Mouse (Mus musculus): ENCODE results near the gene Znhit2.

Znhit2 gene

DNA sequence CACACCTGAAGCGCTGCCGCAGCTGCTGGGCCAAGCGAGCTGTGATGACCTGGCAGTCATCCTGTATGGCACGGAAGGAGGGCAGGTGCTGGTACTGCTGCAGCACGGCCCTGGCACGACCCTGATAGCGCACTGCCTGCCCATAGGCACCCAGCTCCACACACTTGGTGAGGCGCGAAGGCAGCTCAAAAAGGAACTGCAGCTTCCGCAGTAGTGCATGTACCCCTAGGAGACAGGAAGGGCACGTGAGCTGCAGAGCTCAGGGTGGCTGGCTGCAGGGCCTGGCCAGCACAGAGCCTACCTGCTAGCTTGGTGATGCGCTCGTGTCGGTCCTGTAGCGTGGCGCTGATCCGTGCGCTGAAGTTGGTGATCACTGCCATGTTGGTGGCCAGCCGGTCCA, 10.3 kb downstream of the Znhit2 start:
- DNase-seq (ENCODE audit: low spot score in 2 of 2), result no peak

GRCm38 (mm10) chr19:6073889-6074288, 12.9 kb downstream of the Znhit2 start:
- no peak for DNase-seq (ENCODE audit: low spot score in 2 of 2)

DNA sequence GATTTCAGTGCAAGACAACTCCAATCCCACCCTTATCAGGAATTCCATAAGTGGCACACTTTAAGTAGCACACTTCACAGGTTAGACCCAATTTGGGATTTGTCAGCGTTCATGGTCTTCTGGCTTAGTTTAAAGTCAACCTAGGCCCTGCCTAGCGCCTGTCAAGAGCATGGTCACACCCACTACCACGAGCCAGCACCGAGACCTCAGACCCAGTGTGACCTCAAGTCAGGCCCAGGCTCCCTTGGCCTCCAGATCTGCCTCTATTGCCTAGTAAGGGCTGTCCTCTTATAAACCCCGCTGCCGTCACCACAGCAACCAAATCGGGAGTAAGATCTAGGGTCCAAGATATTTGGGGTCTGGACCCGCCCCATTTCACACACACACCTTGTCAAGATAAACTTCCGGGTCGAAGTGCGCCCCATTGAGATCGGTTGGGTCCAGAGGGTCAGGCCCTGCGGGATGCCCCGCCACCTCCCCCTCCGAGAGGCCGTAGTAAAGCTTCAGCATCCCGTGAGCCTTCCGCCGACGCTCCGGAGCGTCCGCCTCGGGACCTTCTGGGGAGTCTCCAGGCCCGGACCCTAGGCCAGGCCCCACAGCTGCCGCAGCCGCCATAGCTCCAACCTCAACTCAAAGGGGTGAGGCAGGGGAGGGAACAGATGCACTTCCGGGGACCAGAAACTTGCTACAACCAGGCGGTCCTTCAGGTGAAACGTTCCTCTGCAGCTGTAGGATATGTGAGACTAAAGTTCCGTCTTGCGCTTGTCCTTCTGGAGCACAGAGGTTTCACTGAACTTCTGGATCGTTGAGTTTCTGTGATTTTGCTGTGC, 15.8 kb downstream of the Znhit2 start, which contains the start of gene Vps51:
Gene Vps51, minus strand, starts transcription at position 668 of the 830 bp plus-strand sequence.
- peak; percentile 82 to 87 for DNase-seq (ENCODE audit: low spot score in 2 of 2)

GRCm38 (mm10) chr19:6079983-6080480, 19.0 kb downstream of the Znhit2 start, which contains the start of gene Tmem262:
TSS of gene Tmem262 (plus strand) at chr19:6080033.
- DNase-seq (ENCODE audit: low spot score in 2 of 2), result no peak

DNA sequence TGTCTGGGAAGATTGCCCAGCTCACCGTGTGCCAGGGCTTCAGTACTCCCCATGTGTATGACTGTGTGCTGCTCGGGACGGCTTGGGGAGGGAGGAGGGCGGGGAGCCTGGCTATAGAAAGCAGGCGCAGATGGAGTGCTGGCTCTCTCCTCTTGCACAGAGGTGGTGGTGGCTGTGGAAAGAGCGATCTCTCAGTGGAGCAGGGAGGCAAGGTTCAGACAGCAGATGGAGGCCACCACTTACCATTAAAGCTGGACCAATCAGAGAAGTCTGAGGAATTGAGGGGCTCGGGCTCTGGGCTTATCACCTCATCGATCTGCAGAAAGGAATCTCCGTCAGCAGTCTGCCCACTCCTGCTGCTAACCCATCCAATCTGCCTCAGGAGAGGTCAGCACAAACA, 21.2 kb downstream of the Znhit2 start, which contains the start of gene Gm28374:
Gene Gm28374, minus strand, starts transcription at position 101 of the 400 bp plus-strand sequence.
- no peak for DNase-seq (ENCODE audit: low spot score in 2 of 2)

GRCm38 (mm10) chr19:6084478-6085248, 23.7 kb downstream of the Znhit2 start, which contains the start of the genes Zfpl1 and Cdca5:
TSS of gene Zfpl1 (minus strand) at chr19:6084956.
TSS of gene Cdca5 (plus strand) at chr19:6084983.
- DNase-seq (ENCODE audit: low spot score in 2 of 2), result peak; percentile 94 to 96

GRCm38 (mm10) chr19:6085417-6085879, 24.5 kb downstream of the Znhit2 start:
- DNase-seq (ENCODE audit: low spot score in 2 of 2), result peak; percentile 49 to 57

DNA sequence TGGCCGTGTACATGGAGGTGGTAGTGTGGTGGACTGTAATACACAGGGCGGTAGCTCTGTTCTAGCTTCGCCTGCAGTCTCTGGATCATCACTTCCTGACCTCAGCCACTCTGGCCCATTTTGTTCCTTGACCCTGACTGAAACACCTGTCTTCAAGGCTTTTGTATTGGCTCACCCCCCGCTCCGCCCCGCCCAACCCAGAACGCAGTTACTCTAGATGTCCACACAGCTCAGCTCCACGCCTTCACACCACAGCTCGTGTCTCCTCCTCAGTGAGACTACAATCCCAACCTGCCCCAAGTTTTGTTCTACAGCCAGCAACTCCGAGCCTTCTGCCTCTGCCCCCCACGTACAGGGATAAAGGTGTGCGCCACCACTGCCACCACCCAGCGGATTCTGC, 27.8 kb downstream of the Znhit2 start:
- no peak for DNase-seq (ENCODE audit: low spot score in 2 of 2)

- no peak for DNase-seq (ENCODE audit: low spot score in 2 of 2)
Observed at GRCm38 (mm10) chr19:6094119-6094518, 33.1 kb downstream of the Znhit2 start, which contains the start of gene AC131692.1. TSS of gene AC131692.1 (plus strand) at chr19:6094419.

GRCm38 (mm10) chr19:6097847-6098246, 36.9 kb downstream of the Znhit2 start:
- DNase-seq (ENCODE audit: low spot score in 2 of 2), result no peak

DNA sequence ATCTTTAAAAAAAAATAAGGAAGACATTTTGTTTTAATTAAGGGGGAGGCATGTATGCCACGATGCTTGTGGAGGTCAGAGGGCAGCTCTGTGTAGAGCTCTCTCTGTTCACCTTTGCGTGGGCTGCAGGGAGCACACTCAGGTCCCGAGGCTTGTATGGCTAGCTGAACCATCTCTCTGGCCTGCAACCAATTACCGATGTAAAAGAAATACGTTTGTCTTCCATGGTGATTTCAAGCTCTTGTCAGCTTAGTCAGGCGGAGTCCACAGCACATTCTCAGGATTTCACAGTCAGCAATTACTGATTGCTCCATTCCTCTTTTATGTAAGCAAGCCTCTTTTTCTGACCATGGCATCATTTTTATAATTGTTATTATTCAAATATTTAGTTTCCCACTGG, 40.2 kb downstream of the Znhit2 start:
- DNase-seq (ENCODE audit: low spot score in 2 of 2), result no peak

DNA sequence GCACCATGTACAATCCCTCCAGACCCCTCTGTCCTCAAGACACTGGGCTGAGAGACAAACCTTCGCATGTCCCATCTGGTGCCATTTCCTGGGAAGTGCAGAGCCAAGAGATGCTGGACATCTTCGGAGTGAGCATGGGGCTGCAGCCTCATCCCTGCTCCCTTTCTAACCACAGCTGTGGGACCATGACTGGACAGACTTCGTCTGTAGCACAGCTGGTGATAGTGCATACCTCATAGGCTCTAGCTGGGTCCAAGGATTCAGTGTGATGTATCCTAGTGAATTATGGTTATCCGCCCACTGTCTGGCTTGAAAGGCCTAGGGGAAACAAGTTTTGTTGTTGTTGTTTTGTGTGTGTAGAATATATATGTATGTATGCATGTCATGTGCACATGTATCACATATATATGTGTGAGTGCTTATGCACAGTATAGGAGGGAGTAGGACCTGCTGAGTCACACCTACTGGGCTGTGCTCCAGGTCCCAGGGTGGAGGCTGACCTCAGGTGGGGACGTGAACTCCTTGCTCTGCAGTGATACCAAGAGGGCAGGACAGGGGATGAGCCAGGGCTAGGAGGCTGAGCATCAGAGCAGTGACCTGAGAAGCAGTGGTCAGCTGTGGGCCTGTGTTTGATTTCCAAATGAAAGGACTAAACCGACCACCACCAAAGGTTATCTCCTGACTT, 41.3 kb downstream of the Znhit2 start:
- DNase-seq (ENCODE audit: low spot score in 2 of 2), result no peak

- DNase-seq (ENCODE audit: low spot score in 2 of 2), result no peak
Observed at GRCm38 (mm10) chr19:6104476-6104875, 43.5 kb downstream of the Znhit2 start.

GRCm38 (mm10) chr19:6105586-6105985, 44.6 kb downstream of the Znhit2 start, which contains the start of gene Naaladl1:
TSS of gene Naaladl1 (plus strand) at chr19:6105782.
- DNase-seq (ENCODE audit: low spot score in 2 of 2), result no peak

All from natural killer cell, adult 2 months (primary cell).